Mouse (Mus musculus) midbrain, embryonic 12.5 days (tissue): ENCODE measurements around the gene Msrb2. TPM values are rescaled to one million over a fixed set of nuclear protein-coding genes. Genes with fewer than 3 reads are reported as not detected.

Experiments
- ATAC-seq: fragments of 200-750 bp; cut with Nextera tagmentation; 2 replicates; pipeline ENCODE4 v1.8.0; 2017; ENCODE audit warnings: low read depth, moderate TSS enrichment, moderate library complexity; ENCODE audit not compliant: low FRiP score
- H3K27ac ChIP-seq: fragments of 300-500 bp; sonication (generic); replicated peaks from 2 replicates; pipeline ENCODE4 v1.5.1; 2016; ENCODE audit warnings: mild to moderate bottlenecking
- H3K27me3 ChIP-seq: fragments of 300-500 bp; sonication (generic); 2 replicates; pipeline ENCODE4 v1.6.1; 2016; ENCODE audit warnings: mild to moderate bottlenecking
- H3K36me3 ChIP-seq: fragments of 300-500 bp; sonication (generic); 2 replicates; pipeline ENCODE4 v1.6.1; 2016
- H3K4me1 ChIP-seq: fragments of 300-500 bp; sonication (generic); 2 replicates; pipeline ENCODE4 v1.6.1; 2016
- H3K4me2 ChIP-seq: fragments of 300-500 bp; sonication (generic); replicated peaks from 2 replicates; pipeline ENCODE4 v1.6.1; 2016; ENCODE audit warnings: mild to moderate bottlenecking, moderate library complexity
- H3K4me3 ChIP-seq: fragments of 300-500 bp; sonication (generic); 2 replicates; pipeline ENCODE4 v1.5.1; 2016; ENCODE audit warnings: mild to moderate bottlenecking
- H3K9ac ChIP-seq: fragments of 300-500 bp; sonication (generic); replicated peaks from 2 replicates; pipeline ENCODE4 v1.6.1; 2016; ENCODE audit warnings: mild to moderate bottlenecking, moderate library complexity
- H3K9me3 ChIP-seq: fragments of 300-500 bp; sonication (generic); 2 replicates; pipeline ENCODE4 v1.6.1; 2016; ENCODE audit warnings: mild to moderate bottlenecking
- WGBS: fragments of 180-500 bp; shearing (Covaris S2); methylation state at CpG from one replicate; pipeline ENCODE4 v1.1.7; 2016; 5-methylcytosine and 5-hydroxymethylcytosine counted together
- polyA plus RNA-seq: library from polyadenylated mRNA; unstranded; fragments of >200 nt; fragmentation: Nextera tagmentation; extraction: Ambion mirVana; gene quantifications from 2 replicates; pipeline ENCODE4 v1.2.1, GENCODE M21; 2016

The Msrb2 gene
- 6.6 and 10.5 TPM in 2 replicates for polyA plus RNA-seq

GRCm38 (mm10) chr2:19371390-19372158 is at the start of gene Msrb2:
Msrb2 (plus strand) TSS chr2:19371440.
- WGBS = 1% methylated on average over 39 of the region's 39 CpGs
- peak; percentile 89 for ATAC-seq
- Histone ChIP-seq H3K4me3 (peak within 1 kb of the TSS; percentile 67), H3K4me2 (peak within 1 kb of the TSS; percentile 74), H3K9ac (peak within 1 kb of the TSS; percentile 72), H3K9me3 (no peaks in the 10 kb centered on the region), H3K4me1 (peaks cover 3% of the 10 kb centered on the region; the same call in 1 of the 2 replicates), H3K27me3 (no peaks in the 10 kb centered on the region; the same call in 1 of the 2 replicates), H3K36me3 (no peaks in the 10 kb centered on the region), H3K27ac (0 out of 2 replicates have a peak within 1 kb of the TSS, but pooled peaks have one; percentile 3)

DNA sequence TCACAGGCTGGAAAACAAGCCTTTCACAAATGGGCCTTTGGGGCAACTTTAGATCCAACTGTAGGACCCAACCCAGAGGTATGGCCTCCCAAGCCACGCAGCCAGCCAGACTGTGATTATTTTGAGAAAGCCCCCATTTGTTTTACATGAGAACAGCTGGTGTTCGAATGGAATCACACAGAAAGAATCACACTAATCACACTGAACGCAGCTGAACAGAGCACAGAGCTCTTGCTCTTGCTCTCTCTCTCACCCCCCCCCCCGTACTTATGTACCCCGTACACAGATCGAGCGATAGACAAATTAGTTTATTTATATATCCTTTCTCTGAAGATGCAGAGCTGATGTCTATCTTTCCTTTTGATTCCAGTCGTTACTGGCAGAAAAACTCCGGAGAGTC is 48.8 kb upstream of the Msrb2 start:
- Histone ChIP-seq H3K36me3 (no peaks in the 10 kb centered on the region), H3K27me3 (no peaks in the 10 kb centered on the region), H3K4me3 (no peak overlapping the region), H3K9me3 (no peaks in the 10 kb centered on the region), H3K4me1 (no peaks in the 10 kb centered on the region), H3K9ac (no peak overlapping the region), H3K27ac (no peak overlapping the region), H3K4me2 (no peak overlapping the region)
- 76% methylated on average over 9 of the region's 9 CpGs for WGBS
- ATAC-seq = no peak

- no peak for ATAC-seq
- H3K27ac ChIP-seq = no peak overlapping the region
- no peaks in the 10 kb centered on the region for H3K36me3 ChIP-seq
- H3K4me3 ChIP-seq = no peak overlapping the region
- H3K9ac ChIP-seq = no peak overlapping the region
- WGBS = 96% methylated on average over 1 of the region's 1 CpGs
- no peak overlapping the region for H3K4me2 ChIP-seq
- no peaks in the 10 kb centered on the region for H3K27me3 ChIP-seq
- H3K9me3 ChIP-seq = no peaks in the 10 kb centered on the region
- H3K4me1 ChIP-seq = no peaks in the 10 kb centered on the region
Measured at GRCm38 (mm10) chr2:19326376-19326775, 44.9 kb upstream of the Msrb2 start.

GRCm38 (mm10) chr2:19327811-19328210 is 43.4 kb upstream of the Msrb2 start:
- 80% methylated on average over 4 of the region's 4 CpGs for WGBS
- H3K27ac ChIP-seq = no peak overlapping the region
- H3K36me3 ChIP-seq = no peaks in the 10 kb centered on the region
- H3K4me1 ChIP-seq = no peaks in the 10 kb centered on the region
- no peak overlapping the region for H3K9ac ChIP-seq
- no peak overlapping the region for H3K4me2 ChIP-seq
- no peaks in the 10 kb centered on the region for H3K27me3 ChIP-seq
- H3K9me3 ChIP-seq = no peaks in the 10 kb centered on the region
- no peak overlapping the region for H3K4me3 ChIP-seq
- no peak for ATAC-seq

- no peak overlapping the region for H3K4me3 ChIP-seq
- H3K4me2 ChIP-seq = peak overlapping the region; percentile 36
- no peak overlapping the region for H3K9ac ChIP-seq
- no peaks in the 10 kb centered on the region for H3K4me1 ChIP-seq
- no peaks in the 10 kb centered on the region for H3K9me3 ChIP-seq
- 56% methylated on average over 10 of the region's 10 CpGs for WGBS
- no peak; the same call in 1 of the 2 replicates for ATAC-seq
- peaks cover 18% of the 10 kb centered on the region for H3K27me3 ChIP-seq
- no peaks in the 10 kb centered on the region for H3K36me3 ChIP-seq
- no peak overlapping the region for H3K27ac ChIP-seq
Measured at GRCm38 (mm10) chr2:19343901-19344635, 27.2 kb upstream of the Msrb2 start.

GRCm38 (mm10) chr2:19344636-19345413 is 26.4 kb upstream of the Msrb2 start:
- H3K36me3 ChIP-seq = no peaks in the 10 kb centered on the region
- H3K27ac ChIP-seq = no peak overlapping the region
- H3K9ac ChIP-seq = peak overlapping the region; percentile 24; the same call in 1 of the 2 replicates
- WGBS = 26% methylated on average over 18 of the region's 20 CpGs
- peak; percentile 77 for ATAC-seq
- peaks cover 18% of the 10 kb centered on the region for H3K27me3 ChIP-seq
- no peaks in the 10 kb centered on the region for H3K9me3 ChIP-seq
- H3K4me1 ChIP-seq = no peaks in the 10 kb centered on the region
- H3K4me3 ChIP-seq = 0 out of 2 replicates have a peak overlapping the region, but pooled peaks have one; percentile 3
- H3K4me2 ChIP-seq = peak overlapping the region; percentile 36

DNA sequence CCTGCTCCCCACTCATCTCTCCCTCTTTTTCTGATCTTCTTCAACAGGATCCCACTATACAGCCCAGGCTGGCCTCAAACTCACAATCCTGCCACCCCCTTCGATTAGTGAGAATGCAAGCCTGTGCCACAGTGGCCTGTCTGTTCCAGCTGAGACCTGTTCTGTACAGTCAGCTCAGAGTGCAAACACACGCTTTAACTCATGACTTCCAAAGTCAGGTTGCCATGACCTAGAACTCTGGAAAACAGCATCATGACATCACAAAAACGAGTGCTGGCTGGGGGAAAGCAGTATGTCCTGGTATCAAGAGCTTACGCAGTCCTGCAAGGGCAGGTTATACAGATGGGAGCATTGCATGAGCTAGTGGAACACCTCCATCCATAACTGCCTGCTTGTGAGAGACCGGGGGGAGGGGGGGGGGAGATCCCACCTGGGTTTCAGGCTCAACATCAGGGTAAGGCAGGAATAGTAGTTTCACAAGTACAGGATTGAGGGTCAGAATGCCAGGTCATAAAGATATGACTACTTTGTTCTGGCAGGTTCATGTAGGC is 25.8 kb upstream of the Msrb2 start:
- Histone ChIP-seq H3K9ac (peak overlapping the region; percentile 24; the same call in 1 of the 2 replicates), H3K27ac (no peak overlapping the region), H3K4me2 (peak overlapping the region; percentile 36; the same call in 1 of the 2 replicates), H3K4me1 (no peaks in the 10 kb centered on the region), H3K27me3 (peaks cover 18% of the 10 kb centered on the region), H3K4me3 (no peak overlapping the region), H3K9me3 (no peaks in the 10 kb centered on the region), H3K36me3 (no peaks in the 10 kb centered on the region)
- WGBS = 83% methylated on average over 5 of the region's 5 CpGs
- ATAC-seq = peak; percentile 38; the same call in 1 of the 2 replicates

DNA sequence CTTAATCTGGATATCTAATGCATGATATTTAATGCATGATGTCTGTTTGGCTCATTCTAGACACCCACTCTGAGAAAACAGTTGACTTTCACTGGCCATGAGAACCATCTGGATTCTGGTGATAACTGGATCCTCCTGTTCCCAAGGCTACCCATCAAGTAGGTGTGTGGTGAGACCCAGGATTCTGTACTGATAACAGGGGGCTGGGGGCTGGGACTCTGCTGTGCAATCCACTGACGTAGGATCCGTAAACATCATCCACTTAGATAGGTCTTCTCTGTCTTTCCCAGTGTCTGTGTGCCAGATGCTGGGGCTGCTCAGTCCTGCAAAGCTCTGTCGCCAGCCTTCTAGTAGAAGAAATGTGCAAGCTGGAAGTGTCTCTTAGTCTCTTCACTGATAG is 22.8 kb upstream of the Msrb2 start:
- Histone ChIP-seq H3K4me1 (no peaks in the 10 kb centered on the region), H3K27me3 (peaks cover 18% of the 10 kb centered on the region), H3K4me2 (no peak overlapping the region), H3K36me3 (no peaks in the 10 kb centered on the region), H3K4me3 (no peak overlapping the region), H3K9ac (no peak overlapping the region), H3K9me3 (no peaks in the 10 kb centered on the region), H3K27ac (no peak overlapping the region)
- WGBS = 80% methylated on average over 3 of the region's 3 CpGs
- ATAC-seq = no peak

GRCm38 (mm10) chr2:19350167-19350566 is 21.1 kb upstream of the Msrb2 start:
- Histone ChIP-seq H3K4me3 (no peak overlapping the region), H3K27ac (no peak overlapping the region), H3K9ac (no peak overlapping the region), H3K9me3 (no peaks in the 10 kb centered on the region), H3K27me3 (peaks cover 13% of the 10 kb centered on the region; the same call in 1 of the 2 replicates), H3K4me2 (no peak overlapping the region), H3K4me1 (no peaks in the 10 kb centered on the region), H3K36me3 (no peaks in the 10 kb centered on the region)
- WGBS = 86% methylated on average over 5 of the region's 5 CpGs
- ATAC-seq = no peak

GRCm38 (mm10) chr2:19351615-19352253 is 19.5 kb upstream of the Msrb2 start:
- H3K9ac ChIP-seq = no peak overlapping the region
- no peak overlapping the region for H3K4me3 ChIP-seq
- H3K4me1 ChIP-seq = no peaks in the 10 kb centered on the region
- no peaks in the 10 kb centered on the region for H3K9me3 ChIP-seq
- H3K27me3 ChIP-seq = no peaks in the 10 kb centered on the region
- H3K4me2 ChIP-seq = no peak overlapping the region
- no peaks in the 10 kb centered on the region for H3K36me3 ChIP-seq
- no peak overlapping the region for H3K27ac ChIP-seq
- WGBS = 84% methylated on average over 1 of the region's 1 CpGs
- no peak for ATAC-seq

GRCm38 (mm10) chr2:19353158-19353557 is 18.1 kb upstream of the Msrb2 start:
- ATAC-seq = no peak
- Histone ChIP-seq H3K4me3 (no peak overlapping the region), H3K27ac (no peak overlapping the region), H3K9me3 (no peaks in the 10 kb centered on the region), H3K36me3 (no peaks in the 10 kb centered on the region), H3K4me2 (no peak overlapping the region), H3K4me1 (no peaks in the 10 kb centered on the region), H3K9ac (no peak overlapping the region), H3K27me3 (no peaks in the 10 kb centered on the region)
- 97% methylated on average over 2 of the region's 2 CpGs for WGBS
